Mouse (Mus musculus) heart, postnatal 0 days (tissue): ENCODE measurements around the gene Gm20696. TPM values are rescaled to one million over a fixed set of nuclear protein-coding genes. Genes with fewer than 3 reads are reported as not detected.

ENCODE experiments used
- ATAC-seq: fragments of 200-750 bp; cut with Nextera tagmentation; 2 replicates; pipeline ENCODE4 v1.8.0; 2017; ENCODE audit warnings: low read depth, moderate number of reproducible peaks, moderate library complexity; ENCODE audit not compliant: insufficient read depth
- DNase-seq: peaks from one replicate; pipeline ENCODE4 v3.0.0-alpha.2; 2016; ENCODE audit warnings: low spot score
- H3K27ac ChIP-seq: fragments of 300-500 bp; sonication (generic); 2 replicates; pipeline ENCODE4 v1.5.1; 2014; ENCODE audit warnings: low read depth, mild to moderate bottlenecking
- H3K27me3 ChIP-seq: fragments of 300-500 bp; sonication (generic); 2 replicates; pipeline ENCODE4 v1.6.1; 2014; ENCODE audit warnings: low read length, mixed read lengths; ENCODE audit not compliant: control insufficient read depth, insufficient read depth
- H3K36me3 ChIP-seq: fragments of 300-500 bp; sonication (generic); replicated peaks from 2 replicates; pipeline ENCODE4 v1.6.1; 2014; ENCODE audit warnings: low read length, mixed read lengths; ENCODE audit not compliant: control insufficient read depth, insufficient read depth
- H3K4me1 ChIP-seq: fragments of 300-500 bp; sonication (generic); 2 replicates; pipeline ENCODE4 v1.6.1; 2014; ENCODE audit warnings: antibody characterized with exemption; ENCODE audit not compliant: control insufficient read depth, insufficient read depth
- H3K4me2 ChIP-seq: fragments of 300-500 bp; sonication (generic); 2 replicates; pipeline ENCODE4 v1.6.1; 2014; ENCODE audit warnings: low read depth, mild to moderate bottlenecking, low read length, moderate library complexity
- H3K4me3 ChIP-seq: fragments of 300-500 bp; sonication (generic); 2 replicates; pipeline ENCODE4 v1.5.1; 2014; ENCODE audit warnings: low read depth, low read length
- H3K9ac ChIP-seq: fragments of 300-500 bp; sonication (generic); replicated peaks from 2 replicates; pipeline ENCODE4 v1.6.1; 2014; ENCODE audit warnings: low read depth, low read length, mixed read lengths
- H3K9me3 ChIP-seq: fragments of 300-500 bp; sonication (generic); replicated peaks from 2 replicates; pipeline ENCODE4 v1.6.1; 2016; ENCODE audit warnings: low read length; ENCODE audit not compliant: control insufficient read depth
- CTCF ChIP-seq: IDR thresholded peaks from 2 replicates; pipeline ENCODE4 v1.5.1; 2016; ENCODE audit warnings: antibody characterized with exemption, control low read depth, low read depth
- EP300 ChIP-seq: IDR thresholded peaks from 2 replicates; pipeline ENCODE4 v1.6.1; 2016; ENCODE audit warnings: antibody characterized with exemption, low read depth
- WGBS: fragments of 180-500 bp; shearing (Covaris S2); extraction: QIAGEN DNeasy Blood & Tissue Kit; methylation state at CpG from one replicate; pipeline ENCODE4 v1.1.7; 2014; 5-methylcytosine and 5-hydroxymethylcytosine counted together
- polyA plus RNA-seq: library from polyadenylated mRNA; unstranded; fragments of >200 nt; fragmentation: Nextera tagmentation; extraction: Ambion mirVana; gene quantifications from 2 replicates; pipeline ENCODE4 v1.2.1, GENCODE M21; 2015
- total RNA-seq: library from RNA; depleted of rRNA; stranded (reverse); fragments of >200 nt; gene quantifications from 2 replicates; pipeline ENCODE4 v1.2.3, GENCODE M21; 2014; ENCODE audit warnings: low replicate concordance

Gene Gm20696
- total and polyA plus RNA-seq, 2 experiments from 2014 or later: 0.95 to 2.0 TPM

DNA sequence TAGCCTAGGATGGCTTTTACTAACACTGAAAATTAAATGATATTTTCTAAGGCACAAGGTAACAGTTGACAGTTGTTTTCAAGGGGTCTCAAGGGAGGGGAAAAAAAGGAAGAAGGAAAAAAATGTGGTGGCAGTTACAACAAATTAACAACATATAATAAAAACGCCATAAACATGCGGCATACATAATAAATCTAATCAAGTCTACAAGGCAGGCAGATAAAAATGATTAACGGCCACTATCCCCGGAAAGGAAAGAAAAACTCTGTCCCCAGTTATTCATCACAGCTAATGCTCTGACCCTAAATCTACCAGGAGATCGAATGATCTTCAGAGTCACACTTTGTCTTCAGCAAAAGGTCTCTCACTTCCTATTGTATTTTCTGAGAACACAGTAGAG lies 330.4 kb downstream of the Gm20696 start:
- Histone ChIP-seq H3K4me3 (no peak overlapping the region), H3K27ac (no peak overlapping the region), H3K9me3 (no peaks in the 10 kb centered on the region), H3K9ac (no peak overlapping the region), H3K4me1 (peaks cover 13% of the 10 kb centered on the region; the same call in 1 of the 2 replicates), H3K36me3 (no peaks in the 10 kb centered on the region), H3K27me3 (no peaks in the 10 kb centered on the region), H3K4me2 (no peak overlapping the region)
- ATAC-seq: no peak
- 76% methylated on average over 5 of the region's 5 CpGs for WGBS
- DNase-seq: no peak
- TF ChIP-seq CTCF (no peak), EP300 (no peak)

DNA sequence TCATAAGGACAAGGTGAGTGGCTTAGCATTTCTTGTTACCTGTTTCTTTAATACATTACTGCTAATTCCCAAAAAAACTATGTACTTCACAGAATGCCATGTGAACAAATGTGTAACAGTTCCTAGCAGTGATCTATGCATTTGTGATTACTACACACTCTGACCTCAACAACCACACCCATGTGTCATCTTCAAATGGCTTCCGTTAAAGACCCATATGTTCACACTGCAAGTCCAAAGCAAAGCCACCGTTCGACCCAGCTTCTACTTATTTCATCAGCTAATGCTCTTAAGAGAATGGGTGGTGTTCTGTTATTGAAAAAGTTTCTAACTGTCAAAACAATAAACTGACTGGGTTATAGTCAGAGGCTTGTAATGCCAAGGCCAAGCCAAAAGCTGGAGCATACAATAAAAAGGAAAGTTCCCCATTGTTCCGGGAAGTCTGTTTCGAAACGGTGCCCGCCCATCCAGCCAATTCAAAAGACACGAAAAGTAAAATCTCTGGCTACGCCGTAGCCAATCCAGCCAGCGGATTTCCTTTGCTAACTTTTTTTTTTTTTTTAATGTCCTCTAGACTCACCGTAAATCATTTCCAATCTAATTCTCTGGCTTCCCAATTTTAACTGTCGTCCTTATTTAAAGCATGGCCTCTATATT lies 331.3 kb downstream of the Gm20696 start:
- WGBS: 76% methylated on average over 13 of the region's 13 CpGs
- H3K9me3 ChIP-seq: no peaks in the 10 kb centered on the region
- no peaks in the 10 kb centered on the region for H3K27me3 ChIP-seq
- no peak for TF ChIP-seq CTCF
- TF ChIP-seq EP300: 0 out of 2 replicates have a peak, but pooled peaks have one; percentile 23
- no peak overlapping the region for H3K27ac ChIP-seq
- DNase-seq (no peak), ATAC-seq (no peak)
- H3K4me2 ChIP-seq: no peak overlapping the region
- H3K4me1 ChIP-seq: peaks cover 13% of the 10 kb centered on the region; the same call in 1 of the 2 replicates
- no peaks in the 10 kb centered on the region for H3K36me3 ChIP-seq
- H3K4me3 ChIP-seq: no peak overlapping the region
- no peak overlapping the region for H3K9ac ChIP-seq

DNA sequence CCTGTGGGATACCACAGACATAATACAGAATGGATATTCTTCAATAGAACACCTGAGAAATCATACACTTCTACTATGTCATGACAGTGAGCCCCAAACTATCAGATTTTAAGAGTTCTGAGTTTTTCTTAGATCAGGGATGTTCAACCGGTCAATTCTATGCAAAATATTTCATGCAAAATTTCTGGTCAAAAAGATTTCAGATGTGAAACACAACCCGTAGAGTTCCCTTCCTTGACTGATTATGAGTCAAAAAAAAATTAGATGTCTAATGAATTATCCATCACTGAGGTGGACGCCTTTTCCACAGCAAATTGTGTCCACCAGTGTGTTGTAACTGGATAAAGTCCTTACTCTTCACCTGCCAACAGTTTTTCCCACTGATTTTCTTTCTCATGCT lies 332.3 kb downstream of the Gm20696 start:
- H3K9ac ChIP-seq: no peak overlapping the region
- WGBS: 91% methylated on average over 3 of the region's 3 CpGs
- DNase-seq (no peak), ATAC-seq (no peak)
- H3K27ac ChIP-seq: no peak overlapping the region
- no peaks in the 10 kb centered on the region for H3K36me3 ChIP-seq
- no peak for TF ChIP-seq CTCF
- no peak for TF ChIP-seq EP300
- no peaks in the 10 kb centered on the region for H3K9me3 ChIP-seq
- H3K4me3 ChIP-seq: no peak overlapping the region
- no peaks in the 10 kb centered on the region for H3K27me3 ChIP-seq
- H3K4me1 ChIP-seq: peaks cover 10% of the 10 kb centered on the region; the same call in 1 of the 2 replicates
- no peak overlapping the region for H3K4me2 ChIP-seq

DNA sequence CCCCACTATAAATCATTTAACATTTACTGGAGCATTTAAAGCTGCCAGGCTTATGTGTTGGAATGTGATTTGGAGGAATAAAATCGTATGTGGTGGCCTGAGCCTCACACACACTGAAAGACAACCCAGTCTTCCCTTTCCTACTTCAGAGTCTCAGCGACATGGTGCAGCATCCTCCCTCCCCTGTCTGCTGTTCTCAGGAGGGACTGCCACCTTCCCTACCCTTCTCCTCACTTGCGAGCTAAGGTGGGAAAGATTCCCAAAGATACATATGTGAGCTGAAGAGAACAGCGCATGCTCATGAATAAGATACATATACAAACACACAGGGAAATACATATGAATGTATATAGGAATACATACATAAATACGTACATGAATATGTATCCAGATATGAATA lies 333.5 kb downstream of the Gm20696 start:
- no peak for ATAC-seq
- Histone ChIP-seq H3K27me3 (no peaks in the 10 kb centered on the region), H3K9me3 (no peaks in the 10 kb centered on the region), H3K4me2 (no peak overlapping the region), H3K9ac (no peak overlapping the region), H3K4me1 (0 out of 2 replicates have a peak, but pooled peaks cover 5% of the 10 kb centered on the region), H3K27ac (no peak overlapping the region), H3K4me3 (no peak overlapping the region), H3K36me3 (no peaks in the 10 kb centered on the region)
- WGBS: 86% methylated on average over 5 of the region's 5 CpGs
- DNase-seq: no peak
- TF ChIP-seq EP300: no peak
- no peak for TF ChIP-seq CTCF

DNA sequence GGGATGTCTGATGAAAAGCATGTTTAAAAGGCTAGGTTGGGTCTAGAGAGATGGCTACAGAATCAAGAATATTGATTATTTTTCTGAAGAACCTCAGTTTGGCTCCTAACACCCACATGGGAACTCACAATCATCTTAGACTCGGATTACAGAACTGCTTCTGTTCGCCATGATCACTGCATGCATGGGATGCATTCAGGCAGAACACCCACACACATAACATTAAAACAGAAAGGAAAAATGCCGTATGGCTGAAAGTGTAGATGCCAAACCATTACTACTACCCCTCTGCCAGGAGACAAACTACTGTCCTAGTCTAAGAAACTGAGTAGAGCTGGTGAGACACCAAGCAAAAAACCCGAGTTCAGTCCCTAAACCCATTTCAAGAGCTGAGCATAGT lies 336.4 kb downstream of the Gm20696 start:
- H3K27ac ChIP-seq: no peak overlapping the region
- TF ChIP-seq CTCF (no peak), EP300 (no peak)
- H3K9ac ChIP-seq: no peak overlapping the region
- H3K36me3 ChIP-seq: no peaks in the 10 kb centered on the region
- ATAC-seq (no peak), DNase-seq (no peak)
- no peaks in the 10 kb centered on the region for H3K9me3 ChIP-seq
- H3K27me3 ChIP-seq: no peaks in the 10 kb centered on the region
- H3K4me2 ChIP-seq: no peak overlapping the region
- no peak overlapping the region for H3K4me3 ChIP-seq
- no peaks in the 10 kb centered on the region for H3K4me1 ChIP-seq
- 87% methylated on average over 4 of the region's 4 CpGs for WGBS

DNA sequence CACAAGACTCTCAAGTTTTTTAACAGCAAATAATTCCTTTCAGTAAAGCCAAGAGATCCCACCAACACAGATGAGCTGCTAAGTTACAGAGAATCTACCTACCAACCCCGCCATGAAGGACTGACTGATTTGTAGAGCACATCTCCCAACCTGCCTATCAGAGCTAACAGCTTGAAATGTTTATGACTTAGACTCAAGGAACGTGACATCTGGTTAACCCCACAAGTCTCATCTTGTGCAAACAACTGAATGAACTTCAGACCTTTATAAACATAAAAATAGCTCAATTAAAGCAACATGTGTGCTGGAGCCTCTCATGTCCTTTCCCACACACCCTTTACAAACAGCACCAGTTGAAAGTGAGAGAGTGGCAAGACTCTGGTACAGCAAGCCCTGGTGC lies 338.0 kb downstream of the Gm20696 start:
- Histone ChIP-seq H3K9me3 (no peaks in the 10 kb centered on the region), H3K4me2 (no peak overlapping the region), H3K27ac (no peak overlapping the region), H3K4me3 (no peak overlapping the region), H3K36me3 (no peaks in the 10 kb centered on the region), H3K4me1 (no peaks in the 10 kb centered on the region), H3K9ac (no peak overlapping the region), H3K27me3 (no peaks in the 10 kb centered on the region)
- no peak for TF ChIP-seq CTCF
- TF ChIP-seq EP300: no peak
- DNase-seq: no peak
- ATAC-seq: no peak
- 71% methylated on average over 2 of the region's 2 CpGs for WGBS
